Mouse (Mus musculus) lung, postnatal 25 days (tissue): ENCODE data around the gene Cxcr2.

Source experiments
- DNase-seq: peaks from one replicate; pipeline ENCODE4 v3.0.0; 2022; ENCODE audit warnings: low spot score

The Cxcr2 gene

DNA sequence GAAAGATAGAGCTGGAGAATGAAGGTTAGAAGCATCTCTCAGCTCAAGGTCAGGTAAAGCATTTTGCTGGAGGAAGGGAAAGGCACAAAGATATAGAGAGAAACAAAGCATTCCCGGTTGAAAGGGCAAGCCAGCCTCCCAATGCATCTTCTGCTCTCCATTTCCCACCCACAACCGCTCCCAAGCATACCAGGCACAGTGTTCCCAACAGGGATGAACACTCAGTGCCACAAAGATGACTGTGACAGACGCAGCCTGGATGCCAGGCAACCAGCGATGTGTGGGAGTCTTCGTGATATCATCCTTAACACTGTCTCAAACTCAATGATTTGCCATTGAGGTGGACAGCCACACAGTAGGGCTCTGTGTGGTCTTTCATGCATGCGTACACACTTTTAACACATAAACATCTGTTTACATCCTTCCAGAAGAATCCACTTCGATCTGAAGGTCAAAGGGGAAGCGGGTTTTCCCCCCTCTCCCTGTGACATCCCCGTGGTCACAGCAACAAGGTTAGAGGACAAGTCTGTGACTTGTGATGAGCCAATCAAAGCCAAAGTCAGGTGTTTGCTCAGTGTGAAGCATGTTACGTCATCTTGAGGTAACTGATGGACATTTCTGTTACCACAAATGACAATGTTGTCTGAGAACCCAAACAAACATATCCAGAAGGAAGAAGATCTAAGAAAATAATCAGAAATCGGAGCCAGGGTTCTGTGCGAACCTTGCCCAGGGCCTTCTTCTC, 44.1 kb downstream of the Cxcr2 start:
- DNase-seq = no peak

DNA sequence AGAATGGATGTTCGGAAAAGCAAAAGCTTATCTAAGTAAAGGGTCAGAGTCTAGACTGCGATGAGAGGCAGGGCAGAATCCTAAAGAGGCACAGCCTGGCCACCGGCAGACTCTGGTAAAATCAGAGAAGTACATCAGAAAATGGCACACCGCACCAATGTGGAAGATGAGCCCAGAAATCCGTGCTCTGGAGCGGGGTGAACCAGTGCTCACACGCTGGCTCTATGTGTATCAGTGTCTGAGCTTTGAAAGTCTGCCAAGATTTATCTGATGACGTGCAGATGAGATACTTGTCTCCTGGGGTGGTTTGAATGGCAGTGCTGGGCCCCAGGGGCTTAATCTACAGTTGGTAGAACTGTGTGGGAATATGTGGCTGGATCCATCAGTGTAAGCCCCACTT, 45.3 kb downstream of the Cxcr2 start:
- no peak for DNase-seq

GRCm38 (mm10) chr1:74201048-74201844, 47.5 kb downstream of the Cxcr2 start:
- DNase-seq = no peak

DNA sequence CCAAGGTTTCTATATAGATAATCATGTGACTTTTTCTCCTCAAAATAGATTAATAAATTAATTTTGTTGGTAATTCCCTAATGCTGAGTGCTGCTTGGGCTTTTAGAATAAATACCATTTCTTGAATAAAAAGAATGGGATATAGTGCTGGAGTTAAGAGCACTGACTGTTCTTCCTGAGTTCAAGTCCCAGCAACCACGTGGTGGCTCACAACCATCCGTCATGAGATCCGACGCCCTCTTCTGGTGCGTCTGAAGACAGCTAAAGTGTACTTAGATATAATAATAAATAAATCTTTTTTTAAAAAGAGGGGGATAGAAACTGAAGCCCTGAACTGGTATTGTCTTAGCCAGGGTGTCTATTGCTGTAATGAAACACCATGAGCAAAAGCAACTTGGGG, 49.7 kb downstream of the Cxcr2 start:
- DNase-seq = no peak

DNA sequence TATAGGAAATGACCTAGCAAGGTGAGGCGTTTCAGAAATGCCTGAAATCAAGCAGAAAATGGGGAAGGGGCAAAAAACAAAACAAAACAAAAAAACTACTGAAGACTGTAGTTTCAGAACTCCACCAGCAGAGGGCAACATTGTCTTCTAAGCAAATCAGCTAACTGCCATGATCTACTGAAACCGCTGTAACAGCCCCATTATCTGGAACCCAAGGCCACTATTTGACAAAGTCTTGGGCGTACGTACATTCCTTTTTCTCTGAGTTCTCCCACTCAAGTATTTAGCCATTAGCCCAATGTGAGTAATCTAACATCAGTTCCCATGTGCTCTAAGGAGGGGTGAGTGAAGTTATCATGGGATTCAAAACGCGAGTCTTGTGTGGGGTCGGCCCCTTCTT, 52.1 kb downstream of the Cxcr2 start:
- DNase-seq = peak; percentile 25

DNA sequence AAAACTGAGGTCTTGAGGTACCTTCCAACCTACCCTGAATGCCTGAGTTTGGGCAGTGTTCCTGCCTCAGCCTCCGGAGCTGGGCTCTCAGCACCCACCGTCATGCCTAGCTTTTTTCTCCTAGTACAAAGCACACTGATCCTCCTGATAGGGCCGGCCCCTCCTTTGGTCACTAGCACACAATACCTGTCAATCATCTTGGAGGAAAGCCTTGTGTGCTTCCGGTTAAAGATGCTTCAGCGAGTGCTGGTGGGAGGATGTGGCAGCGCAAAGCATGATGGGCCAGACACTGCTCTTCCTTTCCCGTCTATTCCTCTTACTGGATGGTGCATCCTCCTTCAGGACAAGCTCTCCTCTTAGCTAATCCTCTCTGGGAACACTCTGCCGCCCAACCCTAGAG, 52.9 kb downstream of the Cxcr2 start:
- DNase-seq = no peak

GRCm38 (mm10) chr1:74207906-74208305, 54.1 kb downstream of the Cxcr2 start:
- DNase-seq = no peak

- no peak for DNase-seq
Measured at GRCm38 (mm10) chr1:74208941-74209340, 55.2 kb downstream of the Cxcr2 start.
